Mouse (Mus musculus) ovary, postnatal 36 days (tissue): Measurements from ENCODE around the gene Prr15.

Experiments used
- DNase-seq: peaks from one replicate; pipeline ENCODE4 v3.0.0; 2022; ENCODE audit warnings: low spot score, mixed read lengths

Prr15 gene

GRCm38 (mm10) chr6:54332203-54332602 lies 6.6 kb downstream of the Prr15 start:
- DNase-seq = no peak

- DNase-seq = no peak
Observed at GRCm38 (mm10) chr6:54333116-54333651, 7.5 kb downstream of the Prr15 start.

GRCm38 (mm10) chr6:54333652-54334396 lies 8.2 kb downstream of the Prr15 start:
- DNase-seq = no peak

- no peak for DNase-seq
Observed at GRCm38 (mm10) chr6:54337321-54337720, 11.7 kb downstream of the Prr15 start.

GRCm38 (mm10) chr6:54341133-54341532 lies 15.5 kb downstream of the Prr15 start:
- no peak for DNase-seq

GRCm38 (mm10) chr6:54342223-54342622 lies 16.6 kb downstream of the Prr15 start:
- DNase-seq = no peak

GRCm38 (mm10) chr6:54351860-54352259 lies 26.2 kb downstream of the Prr15 start:
- DNase-seq = no peak

- DNase-seq = peak; percentile 39
Observed at GRCm38 (mm10) chr6:54352931-54353690, 27.5 kb downstream of the Prr15 start.

GRCm38 (mm10) chr6:54353698-54354097 lies 28.1 kb downstream of the Prr15 start:
- no peak for DNase-seq

GRCm38 (mm10) chr6:54355626-54356025 lies 30.0 kb downstream of the Prr15 start:
- DNase-seq = no peak

- DNase-seq = no peak
Observed at GRCm38 (mm10) chr6:54362526-54363324, 37.1 kb downstream of the Prr15 start.

GRCm38 (mm10) chr6:54364406-54365136 lies 38.9 kb downstream of the Prr15 start:
- DNase-seq = no peak

- DNase-seq = no peak
Observed at GRCm38 (mm10) chr6:54366607-54367006, 41.0 kb downstream of the Prr15 start.

- peak; percentile 44 for DNase-seq
Observed at GRCm38 (mm10) chr6:54368071-54368470, 42.4 kb downstream of the Prr15 start.

GRCm38 (mm10) chr6:54369913-54370542 lies 44.4 kb downstream of the Prr15 start:
- DNase-seq = peak; percentile 23

- DNase-seq = no peak
Observed at GRCm38 (mm10) chr6:54371874-54372273, 46.2 kb downstream of the Prr15 start.

- no peak for DNase-seq
Observed at GRCm38 (mm10) chr6:54379356-54379755, 53.7 kb downstream of the Prr15 start.
